Mouse (Mus musculus) heart, adult 2 months (tissue): ENCODE results near the gene Idh1. TPM values are rescaled to one million over a fixed set of nuclear protein-coding genes. Genes with fewer than 3 reads are reported as not detected.

Experiments used
- DNase-seq, 2 experiments: peaks; one replicate each; pipeline ENCODE4 v3.0.0; 2021
- H3K27ac ChIP-seq: fragments of 200-600 bp; 2 replicates; pipeline ENCODE4 v1.8.1; 2022
- H3K27me3 ChIP-seq: fragments of 200-500 bp; 2 replicates; pipeline ENCODE4 v1.6.1; 2012; ENCODE audit warnings: mild to moderate bottlenecking, low read length, inconsistent platforms, mixed read lengths; ENCODE audit not compliant: control insufficient read depth, insufficient read depth
- H3K36me3 ChIP-seq: fragments of 200-500 bp; 2 replicates; pipeline ENCODE4 v1.6.1; 2012; ENCODE audit warnings: low read length, inconsistent platforms; ENCODE audit not compliant: control insufficient read depth, insufficient read depth
- H3K4me1 ChIP-seq: fragments of 200-500 bp; 2 replicates; pipeline ENCODE4 v1.6.1; 2011; ENCODE audit warnings: low read length; ENCODE audit not compliant: control insufficient read depth, insufficient read depth
- H3K4me3 ChIP-seq: fragments of 200-600 bp; 2 replicates; pipeline ENCODE4 v1.8.1; 2022
- H3K79me2 ChIP-seq: fragments of 200-500 bp; replicated peaks from 2 replicates; pipeline ENCODE4 v1.6.1; 2012; ENCODE audit warnings: mild to moderate bottlenecking, inconsistent platforms, low read length, moderate library complexity, mixed read lengths; ENCODE audit not compliant: control insufficient read depth, insufficient read depth
- H3K9ac ChIP-seq: fragments of 200-500 bp; 2 replicates; pipeline ENCODE4 v1.6.1; 2012; ENCODE audit warnings: low read depth, mild to moderate bottlenecking, control low read depth, inconsistent platforms, low read length, mixed read lengths
- CTCF ChIP-seq: fragments of 200-600 bp; IDR thresholded peaks from 2 replicates; pipeline ENCODE4 v1.8.1; 2022; ENCODE audit warnings: antibody characterized with exemption, mild to moderate bottlenecking, moderate library complexity
- EP300 ChIP-seq: fragments of 200-500 bp; IDR thresholded peaks from 2 replicates; pipeline ENCODE4 v1.6.1; 2011; ENCODE audit warnings: low read depth, low read length, control low read depth; ENCODE audit not compliant: insufficient read depth
- POLR2A ChIP-seq: fragments of 200-500 bp; IDR thresholded peaks from 2 replicates; pipeline ENCODE4 v1.6.1; 2011; ENCODE audit warnings: mild to moderate bottlenecking, low read depth, low read length, control low read depth; ENCODE audit not compliant: insufficient read depth
- WGBS: fragments of 180-500 bp; shearing (Covaris S2); methylation state at CpG from one replicate; pipeline ENCODE4 v1.1.7; 2018; 5-methylcytosine and 5-hydroxymethylcytosine counted together
- intact Hi-C: fragments of 180-260 bp; cut with DNase I; formaldehyde crosslinking; loops from one replicate; pipeline ENCODE4 v1.15.1; 2025
- polyA plus RNA-seq: library from polyadenylated mRNA; depleted of rRNA; stranded (reverse); fragments of >200 nt; gene quantifications from 2 replicates; pipeline ENCODE4 v1.2.3, GENCODE M21; 2012
- total RNA-seq, 2 experiments: library from RNA; stranded (reverse); gene quantifications; 2 replicates each; pipeline ENCODE4 v1.2.3; 2021

The Idh1 gene
- total and polyA plus RNA-seq, 3 experiments: 22.1 to 88.9 (median 57.8) TPM

DNA sequence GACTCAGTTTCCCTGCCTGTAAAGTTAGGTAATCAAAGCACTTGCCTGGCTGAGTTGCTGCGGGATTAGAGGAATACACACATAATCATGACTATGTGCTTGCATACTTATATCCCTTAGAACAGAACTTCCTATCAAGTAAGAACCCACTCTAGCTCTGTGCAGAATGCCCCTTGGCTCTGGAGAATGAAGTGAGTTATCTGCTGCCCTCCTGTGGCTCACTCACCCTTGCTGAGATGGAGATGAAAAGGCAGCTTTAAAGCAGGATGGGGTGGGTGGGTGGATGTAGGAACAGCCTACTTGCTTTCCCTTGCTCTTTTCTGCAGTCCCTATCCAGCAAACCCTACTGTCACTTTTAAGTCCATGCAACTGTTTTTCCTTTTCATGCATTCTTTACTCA, 24.1 kb downstream of the Idh1 start:
- intact Hi-C loops: no loop called here
- no peak overlapping the region for H3K9ac ChIP-seq

DNA sequence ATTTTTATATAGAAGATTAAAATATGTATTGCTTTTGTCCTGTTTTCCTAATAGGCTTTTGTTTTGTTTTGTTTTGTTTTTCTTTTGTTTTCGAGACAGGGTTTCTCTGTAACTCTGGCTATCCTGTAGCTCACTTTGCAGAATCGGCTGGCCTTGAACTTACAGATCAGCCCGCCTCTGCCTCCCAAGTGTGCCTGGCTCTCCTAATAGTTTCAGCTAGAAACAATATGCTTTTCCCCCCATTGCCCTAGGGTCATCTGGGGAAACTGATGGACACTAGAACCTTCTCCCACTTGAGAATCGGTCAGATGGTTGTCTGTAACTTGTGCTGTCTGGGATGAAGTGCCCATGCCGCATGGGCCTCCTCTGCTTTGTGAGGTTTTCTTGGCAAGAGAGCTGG, 30.2 kb downstream of the Idh1 start:
- DNase-seq: no peak
- no peaks in the 10 kb centered on the region for H3K79me2 ChIP-seq
- H3K4me3 ChIP-seq: no peak overlapping the region
- no peak overlapping the region for H3K27ac ChIP-seq
- H3K9ac ChIP-seq: no peak overlapping the region
- 91% methylated on average over 5 of the region's 5 CpGs for WGBS
- H3K4me1 ChIP-seq: no peaks in the 10 kb centered on the region
- no peaks in the 10 kb centered on the region for H3K27me3 ChIP-seq
- peaks cover 7% of the 10 kb centered on the region for H3K36me3 ChIP-seq
- intact Hi-C loops: no loop called here
- TF ChIP-seq EP300 (no peak), CTCF (no peak), POLR2A (no peak)

More for the DNA sequence above, 24.1 kb downstream of the Idh1 start:
- peaks cover 17% of the 10 kb centered on the region for H3K36me3 ChIP-seq
- no peak for TF ChIP-seq EP300
- TF ChIP-seq POLR2A: no peak
- no peak for TF ChIP-seq CTCF
- no peaks in the 10 kb centered on the region for H3K79me2 ChIP-seq
- no peak overlapping the region for H3K4me3 ChIP-seq
- no peak overlapping the region for H3K27ac ChIP-seq
- H3K4me1 ChIP-seq: no peaks in the 10 kb centered on the region
- H3K27me3 ChIP-seq: no peaks in the 10 kb centered on the region
- no peak for DNase-seq
- WGBS: 91% methylated on average over 1 of the region's 1 CpGs

DNA sequence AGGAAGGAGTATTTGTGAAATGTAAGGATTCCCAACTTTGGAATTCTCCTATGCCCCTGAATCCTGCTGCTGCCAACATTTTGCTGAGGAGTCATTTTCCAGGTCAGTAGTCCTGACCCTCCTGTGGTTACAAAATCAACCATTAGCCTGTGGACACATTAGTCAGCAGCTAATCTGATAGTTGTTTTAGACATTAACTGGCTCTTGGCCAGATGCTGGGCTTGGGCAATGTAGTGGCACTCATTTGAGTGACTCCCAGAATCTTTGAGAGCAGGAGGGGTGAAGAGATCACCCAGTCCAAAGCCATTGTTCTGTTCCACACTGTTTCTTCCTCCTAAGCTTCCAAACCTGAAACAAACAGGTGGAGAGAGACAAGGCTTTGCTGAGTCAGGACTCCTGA, 31.5 kb downstream of the Idh1 start:
- no peak for TF ChIP-seq POLR2A
- TF ChIP-seq CTCF: no peak
- TF ChIP-seq EP300: no peak
- Histone ChIP-seq H3K4me1 (no peaks in the 10 kb centered on the region), H3K27ac (no peak overlapping the region), H3K4me3 (no peak overlapping the region), H3K36me3 (peaks cover 2% of the 10 kb centered on the region), H3K79me2 (no peaks in the 10 kb centered on the region), H3K27me3 (no peaks in the 10 kb centered on the region), H3K9ac (no peak overlapping the region)
- intact Hi-C loops: no loop called here
- DNase-seq: no peak

DNA sequence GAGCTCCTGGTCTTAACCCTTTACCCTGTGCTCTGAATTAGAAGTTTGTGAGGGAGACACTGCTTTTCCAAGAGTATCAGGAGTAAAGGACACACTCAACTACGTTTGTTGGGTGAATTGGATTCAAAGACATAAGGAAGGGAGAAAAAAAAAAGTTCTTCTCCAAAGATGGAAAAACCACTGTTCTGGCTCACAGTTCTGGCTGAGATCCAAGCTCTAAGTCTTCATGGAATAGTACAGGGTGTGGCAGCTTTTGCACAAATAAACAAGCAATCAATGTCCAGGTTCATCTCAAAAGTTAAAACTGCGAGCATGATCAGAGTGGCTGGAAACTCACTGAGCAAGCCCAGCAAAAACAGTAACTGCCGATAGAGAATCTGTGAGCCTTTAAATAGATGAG, 38.3 kb downstream of the Idh1 start:
- no peak for TF ChIP-seq CTCF
- no peak for TF ChIP-seq EP300
- TF ChIP-seq POLR2A: no peak
- Histone ChIP-seq H3K79me2 (no peaks in the 10 kb centered on the region), H3K9ac (no peak overlapping the region), H3K4me1 (no peaks in the 10 kb centered on the region), H3K27me3 (no peaks in the 10 kb centered on the region), H3K27ac (no peak overlapping the region), H3K4me3 (no peak overlapping the region), H3K36me3 (no peaks in the 10 kb centered on the region)
- WGBS: 51% methylated on average over 3 of the region's 3 CpGs
- intact Hi-C loops: no loop called here
- DNase-seq: no peak

DNA sequence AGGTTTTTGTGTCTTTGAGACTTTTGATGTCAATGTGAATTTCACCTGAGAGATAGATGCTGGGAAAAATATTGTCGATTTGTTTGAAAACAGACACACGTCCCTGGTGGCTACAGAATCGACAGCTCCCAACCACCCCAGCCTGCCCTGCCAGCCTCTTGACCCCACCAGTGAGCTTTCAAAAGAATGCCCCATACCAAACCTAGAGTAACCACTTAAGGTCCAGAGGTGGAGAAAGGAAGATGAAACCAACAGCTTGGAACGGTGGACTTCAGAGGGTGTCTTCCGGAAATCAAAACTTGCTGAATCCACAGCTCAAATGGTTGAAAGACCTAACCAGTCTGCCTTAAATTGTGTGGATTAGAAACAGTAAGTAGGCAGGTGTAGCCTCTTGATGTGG, 39.0 kb downstream of the Idh1 start:
- intact Hi-C loops: no loop called here
- no peak overlapping the region for H3K9ac ChIP-seq
- no peaks in the 10 kb centered on the region for H3K79me2 ChIP-seq
- no peak overlapping the region for H3K27ac ChIP-seq
- no peaks in the 10 kb centered on the region for H3K27me3 ChIP-seq
- DNase-seq: no peak
- no peak for TF ChIP-seq EP300
- no peak for TF ChIP-seq CTCF
- TF ChIP-seq POLR2A: no peak
- H3K36me3 ChIP-seq: no peaks in the 10 kb centered on the region
- no peaks in the 10 kb centered on the region for H3K4me1 ChIP-seq
- 88% methylated on average over 5 of the region's 5 CpGs for WGBS
- no peak overlapping the region for H3K4me3 ChIP-seq

DNA sequence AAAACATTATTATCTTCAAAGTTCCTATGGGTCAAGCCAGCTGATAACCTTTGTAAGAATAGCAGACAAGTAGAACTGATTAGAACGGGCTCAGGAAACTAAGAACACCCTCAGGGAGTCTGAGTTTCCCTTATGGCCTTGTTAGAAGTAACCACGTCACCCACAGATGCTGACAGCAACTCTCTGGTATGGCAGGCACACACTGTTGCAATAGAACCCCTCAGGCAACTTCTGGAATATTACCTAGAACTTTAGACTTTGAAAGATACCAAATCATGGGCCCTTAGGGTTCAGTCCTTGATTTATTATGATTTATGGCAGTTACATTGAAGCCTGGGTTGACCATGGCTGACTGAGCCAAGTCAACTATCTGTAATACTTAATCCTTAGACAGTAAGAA, 39.7 kb downstream of the Idh1 start:
- TF ChIP-seq EP300: no peak
- no peak for TF ChIP-seq CTCF
- no peak for TF ChIP-seq POLR2A
- no peak overlapping the region for H3K27ac ChIP-seq
- H3K27me3 ChIP-seq: no peaks in the 10 kb centered on the region
- intact Hi-C loops: no loop called here
- H3K9ac ChIP-seq: no peak overlapping the region
- no peaks in the 10 kb centered on the region for H3K4me1 ChIP-seq
- no peaks in the 10 kb centered on the region for H3K36me3 ChIP-seq
- no peak overlapping the region for H3K4me3 ChIP-seq
- WGBS: 25% methylated on average over 2 of the region's 2 CpGs
- H3K79me2 ChIP-seq: no peaks in the 10 kb centered on the region
- no peak for DNase-seq
